Mouse (Mus musculus): ENCODE results near the gene Nlgn1.

DNA sequence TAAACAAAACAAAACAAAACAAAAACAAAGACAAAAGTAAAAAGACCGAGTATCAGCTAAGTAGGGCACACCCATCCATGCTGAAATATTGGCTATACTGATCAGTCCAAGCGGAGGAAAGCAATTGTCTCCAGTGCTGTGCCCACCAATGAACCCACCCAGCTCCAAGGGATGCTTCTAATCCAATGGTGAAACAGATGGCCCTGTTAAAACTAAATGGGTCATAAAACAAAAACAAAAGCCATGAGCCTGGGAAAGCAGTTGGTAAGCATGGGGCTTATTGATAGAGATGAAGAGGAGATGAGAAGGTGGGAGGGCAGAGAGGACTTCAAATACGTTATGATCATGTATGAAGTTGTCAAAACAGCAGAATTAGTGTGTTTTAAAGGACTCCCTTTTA lies 186.1 kb downstream of the Nlgn1 start:
- TF ChIP-seq CTCF (IDR thresholded peaks at IDR 0.05; ENCODE audit: insufficient read depth, low read length): no peak
- TF ChIP-seq POLR2A (IDR thresholded peaks at IDR 0.05; ENCODE audit: borderline replicate concordance, extremely low read depth, low read depth, low read length): no peak
